Mouse (Mus musculus) limb, embryonic 11.5 days (tissue): ENCODE measurements at regions not wholly inside any gene's neighbourhood (a gene's known extent, or its start where the extent isn't known, plus 50 kb on each side); places are given as distances from the start of the nearest gene placed in this dataset.
"Not testable (repeated sequence)": the region's sequence is repeated elsewhere in the genome, so short reads cannot be mapped to it uniquely, and the experiment has no call there.

Source experiments
- ATAC-seq: fragments of 200-750 bp; cut with Nextera tagmentation; 2 replicates; pipeline ENCODE4 v1.8.0; 2017; ENCODE audit warnings: low read depth; ENCODE audit not compliant: insufficient number of reproducible peaks, low FRiP score, low TSS enrichment
- DNase-seq: peaks from one replicate; pipeline ENCODE4 v3.0.0-alpha.2; 2015; ENCODE audit warnings: low spot score
- H3K27ac ChIP-seq: fragments of 300-500 bp; sonication (generic); replicated peaks from 2 replicates; pipeline ENCODE4 v1.5.1; 2014; ENCODE audit warnings: low read depth, mild to moderate bottlenecking, low read length
- H3K27me3 ChIP-seq: fragments of 300-500 bp; sonication (generic); 2 replicates; pipeline ENCODE4 v1.6.1; 2014; ENCODE audit warnings: mild to moderate bottlenecking, low read length, mixed read lengths; ENCODE audit not compliant: control insufficient read depth, insufficient read depth
- H3K36me3 ChIP-seq: fragments of 300-500 bp; sonication (generic); 2 replicates; pipeline ENCODE4 v1.6.1; 2014; ENCODE audit warnings: mild to moderate bottlenecking, low read length, moderate library complexity, mixed read lengths; ENCODE audit not compliant: control insufficient read depth, insufficient read depth
- H3K4me1 ChIP-seq: fragments of 300-500 bp; sonication (generic); 2 replicates; pipeline ENCODE4 v1.6.1; 2014; ENCODE audit warnings: low read length, mixed read lengths; ENCODE audit not compliant: control insufficient read depth, insufficient read depth
- H3K4me2 ChIP-seq: fragments of 300-500 bp; sonication (generic); 2 replicates; pipeline ENCODE4 v1.6.1; 2014; ENCODE audit warnings: low read depth, mild to moderate bottlenecking, moderate library complexity; ENCODE audit not compliant: severe bottlenecking
- H3K4me3 ChIP-seq: fragments of 300-500 bp; sonication (generic); 2 replicates; pipeline ENCODE4 v1.5.1; 2014; ENCODE audit warnings: low read depth, low read length
- H3K9ac ChIP-seq: fragments of 300-500 bp; sonication (generic); 2 replicates; pipeline ENCODE4 v1.6.1; 2014; ENCODE audit warnings: mild to moderate bottlenecking, low read length
- H3K9me3 ChIP-seq: fragments of 300-500 bp; sonication (generic); 2 replicates; pipeline ENCODE4 v1.6.1; 2016; ENCODE audit warnings: low read length; ENCODE audit not compliant: control insufficient read depth
- WGBS: fragments of 180-500 bp; shearing (Covaris S2); extraction: QIAGEN DNeasy Blood & Tissue Kit; methylation state at CpG from one replicate; pipeline ENCODE4 v1.1.7; 2014; 5-methylcytosine and 5-hydroxymethylcytosine counted together

DNA sequence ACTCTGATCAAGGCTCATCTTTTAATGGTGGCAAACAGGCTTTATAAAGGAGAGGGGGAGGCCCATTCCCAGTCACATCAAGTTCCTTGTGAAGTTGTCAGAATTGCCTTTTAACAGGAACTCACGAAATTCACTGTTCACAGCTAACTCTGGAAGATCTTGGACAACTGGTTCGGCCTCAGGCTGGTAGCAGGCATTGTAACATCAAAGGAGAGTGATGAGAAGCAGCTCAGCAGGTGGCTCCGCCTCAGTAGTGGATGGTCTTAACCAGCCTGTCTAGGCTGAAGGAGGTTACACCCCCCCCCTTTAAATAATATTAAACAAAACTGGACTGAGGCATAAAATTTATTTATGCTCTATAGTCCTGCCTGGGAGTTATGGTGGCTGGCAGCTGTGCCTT lies 113.0 kb upstream of the Tac1 start:
- DNase-seq (no peak), ATAC-seq (no peak)
- Histone ChIP-seq H3K4me3 (no peak overlapping the region), H3K27ac (no peak overlapping the region), H3K4me2 (no peak overlapping the region), H3K9ac (no peak overlapping the region), H3K9me3 (no peaks in the 10 kb centered on the region), H3K36me3 (no peaks in the 10 kb centered on the region), H3K4me1 (no peaks in the 10 kb centered on the region), H3K27me3 (no peaks in the 10 kb centered on the region)
- 49% methylated on average over 3 of the region's 3 CpGs for WGBS

DNA sequence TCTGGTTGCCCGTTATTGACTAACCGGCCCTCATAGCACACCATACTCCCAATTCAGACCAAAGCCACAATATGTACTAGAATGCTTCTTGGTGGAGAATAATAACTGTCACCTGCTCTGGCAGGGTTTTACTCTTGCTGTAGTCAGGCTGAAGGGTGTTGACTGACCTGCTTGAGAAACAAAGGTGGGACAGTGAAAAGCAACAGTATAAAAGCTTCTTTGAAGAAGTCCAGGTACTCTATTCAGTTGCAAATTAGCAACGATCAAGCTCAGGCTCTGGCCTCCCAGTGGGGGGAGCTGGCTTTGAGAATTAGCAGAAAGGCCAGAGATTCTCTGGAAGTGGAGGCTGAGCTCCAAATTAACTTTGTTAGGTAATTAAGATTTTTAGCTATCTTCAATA lies 112.4 kb upstream of the Tac1 start:
- WGBS = 68% methylated on average over 3 of the region's 3 CpGs
- H3K27me3 ChIP-seq, DNase-seq: not testable (repeated sequence)

DNA sequence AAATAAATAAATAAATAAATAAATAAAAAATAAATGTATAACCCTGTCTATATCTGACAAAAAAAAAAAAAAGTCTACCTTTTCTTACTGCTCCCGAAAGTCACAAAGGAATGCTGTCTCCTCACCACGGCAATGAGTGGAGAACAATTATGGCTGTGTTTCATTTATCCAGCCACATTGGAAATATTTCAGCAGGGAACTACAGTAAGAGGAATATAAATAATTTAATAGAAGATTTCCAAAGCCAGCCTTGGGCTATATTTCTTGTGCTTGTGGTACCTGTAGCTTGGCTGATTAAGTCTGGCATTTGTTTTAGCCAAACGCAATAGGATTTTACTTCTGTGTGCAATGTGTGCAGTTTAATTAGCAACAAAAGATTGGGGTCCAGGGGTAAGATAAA lies 98.8 kb upstream of the Tac1 start:
- no peak for DNase-seq
- H3K27ac ChIP-seq = no peak overlapping the region
- no peak overlapping the region for H3K4me3 ChIP-seq
- no peak for ATAC-seq
- 85% methylated on average over 3 of the region's 3 CpGs for WGBS
- no peaks in the 10 kb centered on the region for H3K9me3 ChIP-seq
- H3K9ac ChIP-seq = no peak overlapping the region
- H3K36me3 ChIP-seq = no peaks in the 10 kb centered on the region
- H3K27me3 ChIP-seq = no peaks in the 10 kb centered on the region
- H3K4me2 ChIP-seq = no peak overlapping the region
- H3K4me1 ChIP-seq = no peaks in the 10 kb centered on the region

More for the DNA sequence above, 112.4 kb upstream of the Tac1 start:
- not testable (repeated sequence) for H3K4me1 ChIP-seq, H3K9me3 ChIP-seq, H3K27ac ChIP-seq, H3K9ac ChIP-seq, H3K4me2 ChIP-seq, ATAC-seq, H3K36me3 ChIP-seq, H3K4me3 ChIP-seq

DNA sequence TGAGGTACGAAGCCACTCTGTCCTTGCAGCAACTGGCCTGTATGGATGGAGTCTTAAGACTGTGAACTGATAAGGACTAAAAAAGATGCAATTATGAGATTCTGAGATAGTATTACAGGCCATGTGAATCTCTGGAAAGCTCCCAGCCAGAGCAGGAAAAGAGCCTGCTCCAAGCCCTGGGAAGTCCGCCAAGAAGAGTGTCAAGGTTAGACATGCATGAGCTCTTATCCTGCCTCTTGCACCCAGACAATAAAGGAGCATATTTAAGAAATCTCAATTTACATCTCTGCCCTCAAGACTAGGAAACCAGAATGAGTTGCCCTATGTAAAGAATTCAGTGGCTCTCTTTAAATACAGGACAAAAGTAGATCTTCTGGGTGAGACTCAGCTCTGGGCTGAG lies 90.8 kb upstream of the Tac1 start:
- no peak overlapping the region for H3K4me2 ChIP-seq
- WGBS = 87% methylated on average over 2 of the region's 2 CpGs

DNA sequence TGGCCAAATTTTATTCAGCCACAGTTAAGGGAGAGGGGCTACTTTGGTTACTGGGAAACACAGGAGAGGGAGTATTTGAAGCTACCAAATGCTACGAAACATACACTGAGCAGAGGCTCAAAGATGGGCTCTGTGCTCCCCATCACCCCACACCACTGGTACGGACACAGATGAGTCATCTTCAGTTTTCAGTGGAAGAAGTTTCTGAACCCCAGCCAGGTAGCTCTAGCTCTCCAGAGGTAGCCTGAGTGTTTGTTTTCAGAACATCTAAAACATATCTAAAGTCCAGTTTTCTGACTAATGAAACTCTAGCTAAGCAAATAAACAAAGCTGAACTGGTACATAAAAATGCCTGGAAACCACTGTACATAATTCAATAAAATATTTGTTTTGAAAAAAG lies 90.3 kb upstream of the Tac1 start:
- no peaks in the 10 kb centered on the region for H3K36me3 ChIP-seq
- DNase-seq = no peak
- ATAC-seq = no peak
- H3K4me1 ChIP-seq = no peaks in the 10 kb centered on the region
- H3K9me3 ChIP-seq = no peaks in the 10 kb centered on the region
- no peaks in the 10 kb centered on the region for H3K27me3 ChIP-seq
- H3K27ac ChIP-seq = no peak overlapping the region
- WGBS = 94% methylated on average over 2 of the region's 2 CpGs
- no peak overlapping the region for H3K4me2 ChIP-seq
- H3K4me3 ChIP-seq = no peak overlapping the region
- H3K9ac ChIP-seq = no peak overlapping the region

More for the DNA sequence above, 90.8 kb upstream of the Tac1 start:
- no peak overlapping the region for H3K27ac ChIP-seq
- DNase-seq (no peak), ATAC-seq (no peak)
- H3K9me3 ChIP-seq = no peaks in the 10 kb centered on the region
- H3K27me3 ChIP-seq = no peaks in the 10 kb centered on the region
- H3K36me3 ChIP-seq = no peaks in the 10 kb centered on the region
- no peak overlapping the region for H3K9ac ChIP-seq
- H3K4me1 ChIP-seq = no peaks in the 10 kb centered on the region
- no peak overlapping the region for H3K4me3 ChIP-seq

DNA sequence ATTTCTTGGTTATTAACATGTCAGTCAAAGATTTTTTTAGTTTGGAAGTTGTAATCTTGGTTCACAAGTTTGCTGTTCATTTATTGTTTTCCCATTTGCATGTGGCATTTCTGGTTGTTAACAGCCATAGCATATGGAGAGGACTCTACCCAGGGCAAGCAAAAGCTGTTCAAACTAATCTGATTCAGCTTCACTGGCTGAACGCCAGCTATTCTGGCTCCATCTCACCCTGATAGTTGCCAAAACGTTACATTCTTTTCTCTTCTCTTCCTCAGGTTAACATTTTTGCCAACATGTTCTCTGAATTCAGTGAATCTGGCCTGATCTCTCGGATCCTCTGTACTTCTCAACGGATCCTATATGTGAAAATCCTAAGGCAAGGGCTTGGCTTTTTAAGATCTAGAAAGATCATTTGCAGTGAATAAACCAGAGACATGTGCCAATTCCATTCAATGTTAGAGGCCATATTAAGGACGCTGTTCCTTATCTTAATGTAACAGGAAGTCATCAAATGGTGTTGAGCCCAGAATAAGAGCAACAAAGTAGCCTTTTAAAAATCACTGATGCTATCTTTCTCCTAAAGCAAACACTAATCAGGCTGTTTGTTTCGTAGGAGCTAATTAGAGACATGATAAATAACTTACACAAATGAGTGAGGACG lies 82.2 kb upstream of the Tac1 start:
- H3K4me3 ChIP-seq = no peak overlapping the region
- ATAC-seq = no peak
- H3K4me2 ChIP-seq = no peak overlapping the region
- H3K4me1 ChIP-seq = no peaks in the 10 kb centered on the region
- no peak for DNase-seq
- no peaks in the 10 kb centered on the region for H3K27me3 ChIP-seq
- no peaks in the 10 kb centered on the region for H3K9me3 ChIP-seq
- H3K27ac ChIP-seq = no peak overlapping the region
- no peaks in the 10 kb centered on the region for H3K36me3 ChIP-seq
- 58% methylated on average over 7 of the region's 7 CpGs for WGBS
- no peak overlapping the region for H3K9ac ChIP-seq

DNA sequence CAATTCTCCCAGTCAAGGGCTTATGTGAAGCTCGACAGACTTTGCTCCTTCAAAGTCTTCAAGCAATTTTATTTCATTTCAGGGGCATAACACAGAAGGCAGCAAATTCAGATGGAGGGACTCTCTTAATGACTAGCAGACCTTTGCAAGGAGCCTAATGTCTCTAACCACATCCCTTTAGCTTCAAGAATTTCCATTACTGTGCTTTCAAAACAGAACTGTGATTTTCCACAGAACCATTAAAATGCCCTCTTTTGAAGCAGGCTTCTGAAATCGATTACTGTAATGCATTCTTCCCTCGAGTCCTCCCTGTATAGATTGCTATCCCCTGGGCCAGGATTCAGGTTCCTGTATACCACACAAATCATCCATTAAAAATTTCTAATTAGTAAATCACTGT lies 80.9 kb upstream of the Tac1 start:
- Histone ChIP-seq H3K4me3 (no peak overlapping the region), H3K27me3 (no peaks in the 10 kb centered on the region), H3K36me3 (no peaks in the 10 kb centered on the region), H3K9ac (no peak overlapping the region), H3K9me3 (no peaks in the 10 kb centered on the region), H3K4me1 (no peaks in the 10 kb centered on the region), H3K4me2 (no peak overlapping the region), H3K27ac (no peak overlapping the region)
- DNase-seq (no peak), ATAC-seq (no peak)
- WGBS = 27% methylated on average over 3 of the region's 3 CpGs

DNA sequence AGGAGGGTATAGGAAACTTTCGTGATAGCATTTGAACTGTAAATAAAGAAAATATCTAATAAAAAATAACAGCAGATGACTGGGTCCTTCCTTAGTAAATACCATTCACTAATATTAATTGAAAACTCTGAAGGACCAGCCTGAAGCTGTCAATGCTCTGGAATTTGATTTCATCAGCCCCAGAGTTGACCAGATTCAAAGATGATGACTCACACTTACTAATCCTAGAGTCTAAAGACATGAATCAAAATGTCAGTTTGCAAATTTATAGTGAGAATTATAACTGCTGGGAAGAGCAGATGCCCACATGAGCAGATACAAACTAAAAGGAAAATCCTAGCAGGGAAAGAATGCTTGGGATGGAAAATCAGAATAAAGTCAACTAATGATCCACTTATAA lies 77.8 kb upstream of the Tac1 start:
- no peak for DNase-seq
- WGBS = 80% methylated on average over 1 of the region's 1 CpGs
- Histone ChIP-seq H3K36me3 (no peaks in the 10 kb centered on the region), H3K27me3 (no peaks in the 10 kb centered on the region), H3K9me3 (no peaks in the 10 kb centered on the region), H3K27ac (no peak overlapping the region), H3K4me3 (no peak overlapping the region), H3K4me1 (no peaks in the 10 kb centered on the region), H3K4me2 (no peak overlapping the region), H3K9ac (no peak overlapping the region)
- no peak for ATAC-seq

DNA sequence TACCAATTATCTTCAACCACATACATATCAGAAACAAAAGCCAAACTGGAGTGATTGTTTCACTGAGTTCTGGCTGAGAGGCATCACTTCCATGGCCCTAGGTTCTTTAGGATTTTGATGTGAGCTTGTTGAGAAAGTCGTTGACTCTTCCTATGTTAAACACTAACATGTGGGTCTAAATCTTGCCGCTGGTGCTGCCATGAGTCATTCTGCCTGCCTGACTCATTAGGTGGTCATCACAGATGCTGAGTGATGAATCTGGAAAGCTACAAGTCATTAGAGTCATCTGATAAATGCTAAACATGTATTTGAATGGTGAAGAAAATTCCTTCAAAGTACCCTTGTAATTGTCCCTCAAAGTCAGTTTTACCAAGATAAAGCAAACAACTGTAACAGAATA lies 60.4 kb upstream of the Tac1 start:
- no peak for DNase-seq
- Histone ChIP-seq H3K4me2 (no peak overlapping the region), H3K9ac (no peak overlapping the region), H3K9me3 (no peaks in the 10 kb centered on the region), H3K36me3 (no peaks in the 10 kb centered on the region), H3K27ac (no peak overlapping the region), H3K4me3 (no peak overlapping the region), H3K27me3 (no peaks in the 10 kb centered on the region), H3K4me1 (no peaks in the 10 kb centered on the region)
- WGBS = 30% methylated on average over 2 of the region's 2 CpGs
- no peak for ATAC-seq
